Mouse (Mus musculus) hindbrain, embryonic 15.5 days (tissue): ENCODE results near the gene Tex264. TPM values are rescaled to one million over a fixed set of nuclear protein-coding genes. Genes with fewer than 3 reads are reported as not detected.
A peak's percentile ranks its signal among the peaks of the same experiment; 100 is the strongest.

ENCODE experiments used
- ATAC-seq: fragments of 200-750 bp; cut with Nextera tagmentation; 2 replicates; pipeline ENCODE4 v1.8.0; 2017; ENCODE audit warnings: low read depth, moderate number of reproducible peaks, moderate TSS enrichment; ENCODE audit not compliant: low FRiP score
- H3K27ac ChIP-seq: fragments of 300-500 bp; sonication (generic); replicated peaks from 2 replicates; pipeline ENCODE4 v1.5.1; 2015; ENCODE audit warnings: mild to moderate bottlenecking, inconsistent platforms
- H3K27me3 ChIP-seq: fragments of 300-500 bp; sonication (generic); 2 replicates; pipeline ENCODE4 v1.6.1; 2015; ENCODE audit warnings: control low read depth, inconsistent platforms
- H3K36me3 ChIP-seq: fragments of 300-500 bp; sonication (generic); 2 replicates; pipeline ENCODE4 v1.6.1; 2015; ENCODE audit warnings: control low read depth, inconsistent platforms
- H3K4me1 ChIP-seq: fragments of 300-500 bp; sonication (generic); replicated peaks from 2 replicates; pipeline ENCODE4 v1.6.1; 2015; ENCODE audit warnings: control low read depth, inconsistent platforms
- H3K4me2 ChIP-seq: fragments of 300-500 bp; sonication (generic); 2 replicates; pipeline ENCODE4 v1.6.1; 2015; ENCODE audit warnings: moderate library complexity, mild to moderate bottlenecking, inconsistent platforms
- H3K4me3 ChIP-seq: fragments of 300-500 bp; sonication (generic); 2 replicates; pipeline ENCODE4 v1.5.1; 2015; ENCODE audit warnings: mild to moderate bottlenecking, inconsistent platforms
- H3K9ac ChIP-seq: fragments of 300-500 bp; sonication (generic); 2 replicates; pipeline ENCODE4 v1.6.1; 2015; ENCODE audit warnings: inconsistent platforms
- H3K9me3 ChIP-seq: fragments of 300-500 bp; sonication (generic); 2 replicates; pipeline ENCODE4 v1.6.1; 2016; ENCODE audit warnings: control low read depth, inconsistent platforms
- WGBS: fragments of 180-500 bp; shearing (Covaris S2); methylation state at CpG from one replicate; pipeline ENCODE4 v1.1.7; 2015; 5-methylcytosine and 5-hydroxymethylcytosine counted together
- polyA plus RNA-seq: library from polyadenylated mRNA; unstranded; fragments of >200 nt; fragmentation: Nextera tagmentation; extraction: Ambion mirVana; gene quantifications from 2 replicates; pipeline ENCODE4 v1.2.1, GENCODE M21; 2015

The Tex264 gene
- polyA plus RNA-seq, 1 experiment from 2014 or later: 79.0 TPM

DNA sequence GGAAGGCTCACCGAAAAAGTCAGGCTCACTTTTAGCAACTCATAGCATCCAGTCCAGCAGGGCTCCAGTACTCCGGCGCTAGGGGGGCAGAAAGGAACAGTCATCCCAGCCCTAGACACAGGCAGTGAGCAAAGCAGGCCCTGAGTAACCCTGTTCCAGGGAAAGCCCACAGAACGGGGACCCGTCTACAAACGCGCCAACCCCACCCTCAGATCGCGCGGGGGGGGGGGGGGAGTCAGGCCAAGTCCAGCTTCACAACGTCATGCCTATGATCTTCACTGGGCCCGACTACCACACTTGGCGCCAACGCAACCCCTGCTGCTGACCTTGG lies 844 bp downstream of the Tex264 start:
- WGBS: 5% methylated on average over 11 of the region's 14 CpGs
- Histone ChIP-seq H3K27ac (peak overlapping the region; percentile 72), H3K9ac (peak overlapping the region; percentile 79), H3K27me3 (no peaks in the 10 kb centered on the region), H3K4me3 (peak overlapping the region; percentile 81), H3K9me3 (no peaks in the 10 kb centered on the region), H3K36me3 (peaks cover 5% of the 10 kb centered on the region; the same call in 1 of the 2 replicates), H3K4me1 (peaks cover 28% of the 10 kb centered on the region), H3K4me2 (peak overlapping the region; percentile 94)
- ATAC-seq: no peak

DNA sequence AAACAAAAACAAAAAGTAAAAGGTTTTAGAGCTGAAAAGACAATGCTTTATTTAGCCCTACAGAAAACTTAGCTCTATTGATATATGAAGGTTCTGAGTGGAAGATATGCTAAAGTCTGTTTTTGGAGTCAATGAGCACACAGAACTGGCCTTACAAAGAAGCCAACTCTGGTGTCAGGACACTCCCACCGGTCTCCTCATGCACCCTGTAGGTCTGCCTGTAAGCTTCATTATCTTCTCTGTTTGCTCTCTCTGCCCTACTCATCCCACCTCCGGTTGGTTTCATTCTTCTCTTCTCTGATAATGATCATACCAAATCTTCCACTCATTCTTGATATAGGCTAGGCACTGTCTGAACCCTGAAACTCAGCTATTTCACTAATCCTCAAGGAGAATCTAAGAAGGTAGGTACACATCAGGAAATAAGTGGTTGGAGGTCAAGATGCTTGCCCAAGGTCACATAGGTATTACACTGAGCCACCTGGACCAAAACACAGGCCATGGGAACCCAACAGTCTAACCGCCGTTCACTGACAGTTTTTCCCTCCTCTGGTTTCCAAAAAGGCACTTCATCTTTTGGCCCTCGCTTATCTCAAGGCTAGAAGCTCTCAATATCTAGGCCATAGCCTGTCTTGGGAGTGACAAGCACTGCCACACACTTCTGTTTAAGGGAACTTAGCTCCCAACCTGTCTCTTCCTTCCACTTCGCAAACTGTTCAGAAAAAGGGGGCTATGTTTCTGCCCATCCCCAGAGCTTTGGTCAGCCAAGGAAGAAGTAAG lies 1.4 kb downstream of the Tex264 start:
- peaks cover 28% of the 10 kb centered on the region for H3K4me1 ChIP-seq
- peak overlapping the region; percentile 79; the same call in 1 of the 2 replicates for H3K9ac ChIP-seq
- H3K4me3 ChIP-seq: peak overlapping the region; percentile 81
- 86% methylated on average over 6 of the region's 6 CpGs for WGBS
- no peak for ATAC-seq
- no peak overlapping the region for H3K27ac ChIP-seq
- no peaks in the 10 kb centered on the region for H3K9me3 ChIP-seq
- H3K4me2 ChIP-seq: peak overlapping the region; percentile 94
- no peaks in the 10 kb centered on the region for H3K27me3 ChIP-seq
- H3K36me3 ChIP-seq: peaks cover 5% of the 10 kb centered on the region; the same call in 1 of the 2 replicates

DNA sequence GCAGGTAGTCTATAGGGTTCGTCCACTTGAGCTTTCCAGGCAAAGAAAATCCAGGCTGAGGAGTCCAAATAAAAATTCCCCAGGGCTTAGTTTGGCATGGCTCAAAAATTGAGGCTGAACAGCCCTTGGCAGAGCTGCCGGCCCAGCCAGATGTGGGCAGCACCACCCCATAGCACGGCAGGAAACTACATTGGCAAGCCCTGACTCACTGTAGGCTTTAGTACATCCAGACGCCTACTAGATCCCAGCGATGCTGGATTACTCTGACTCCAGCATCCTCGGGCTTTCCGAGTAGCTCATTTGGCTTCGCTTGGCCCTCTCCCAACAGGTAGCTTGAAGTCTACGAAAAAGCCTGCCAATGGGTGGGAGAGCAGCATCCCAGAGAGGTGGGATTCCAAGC lies 4.7 kb downstream of the Tex264 start:
- no peak overlapping the region for H3K9ac ChIP-seq
- ATAC-seq: no peak
- peaks cover 5% of the 10 kb centered on the region; the same call in 1 of the 2 replicates for H3K36me3 ChIP-seq
- no peak overlapping the region for H3K4me2 ChIP-seq
- WGBS: 88% methylated on average over 9 of the region's 9 CpGs
- H3K4me3 ChIP-seq: no peak overlapping the region
- H3K27me3 ChIP-seq: no peaks in the 10 kb centered on the region
- peaks cover 14% of the 10 kb centered on the region for H3K4me1 ChIP-seq
- no peaks in the 10 kb centered on the region for H3K9me3 ChIP-seq
- no peak overlapping the region for H3K27ac ChIP-seq

- Histone ChIP-seq H3K4me1 (no peaks in the 10 kb centered on the region), H3K9ac (no peak overlapping the region), H3K4me3 (no peak overlapping the region), H3K27me3 (no peaks in the 10 kb centered on the region), H3K9me3 (no peaks in the 10 kb centered on the region), H3K27ac (no peak overlapping the region), H3K36me3 (peaks cover 9% of the 10 kb centered on the region; the same call in 1 of the 2 replicates), H3K4me2 (no peak overlapping the region)
- WGBS: 79% methylated on average over 4 of the region's 4 CpGs
- no peak for ATAC-seq
Measured at GRCm38 (mm10) chr9:106678242-106678641, 7.5 kb downstream of the Tex264 start.

- ATAC-seq: no peak
- Histone ChIP-seq H3K27me3 (no peaks in the 10 kb centered on the region), H3K4me3 (no peak overlapping the region), H3K27ac (no peak overlapping the region), H3K4me1 (no peaks in the 10 kb centered on the region), H3K36me3 (peaks cover 15% of the 10 kb centered on the region; the same call in 1 of the 2 replicates), H3K4me2 (no peak overlapping the region), H3K9ac (no peak overlapping the region), H3K9me3 (no peaks in the 10 kb centered on the region)
- 91% methylated on average over 5 of the region's 5 CpGs for WGBS
Measured at GRCm38 (mm10) chr9:106677702-106678101, 8.0 kb downstream of the Tex264 start.

GRCm38 (mm10) chr9:106676571-106676970 lies 9.2 kb downstream of the Tex264 start:
- 74% methylated on average over 4 of the region's 4 CpGs for WGBS
- no peak overlapping the region for H3K4me3 ChIP-seq
- H3K9me3 ChIP-seq: no peaks in the 10 kb centered on the region
- no peak overlapping the region for H3K27ac ChIP-seq
- peaks cover 21% of the 10 kb centered on the region; the same call in 1 of the 2 replicates for H3K36me3 ChIP-seq
- H3K27me3 ChIP-seq: no peaks in the 10 kb centered on the region
- no peak overlapping the region for H3K9ac ChIP-seq
- no peak for ATAC-seq
- no peaks in the 10 kb centered on the region for H3K4me1 ChIP-seq
- no peak overlapping the region for H3K4me2 ChIP-seq

DNA sequence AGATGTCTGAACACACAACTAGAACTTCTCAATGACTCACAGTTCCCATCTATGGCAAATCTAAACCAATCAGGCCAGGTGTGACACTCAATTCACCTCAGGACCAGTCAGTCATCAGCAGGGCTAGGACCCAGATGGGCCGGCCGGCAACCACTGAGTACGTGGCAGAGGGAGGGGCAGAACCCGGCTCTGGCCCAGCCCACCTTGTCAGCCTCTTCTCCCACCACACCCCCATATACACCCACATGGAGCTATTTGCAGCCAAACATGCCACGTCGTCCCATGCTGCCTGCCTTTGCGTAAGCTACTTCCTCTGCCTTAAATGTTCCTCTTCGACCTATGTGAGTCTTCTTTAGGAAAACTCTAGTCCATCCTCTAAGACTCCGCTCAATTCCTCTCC lies 9.8 kb downstream of the Tex264 start:
- peak; percentile 46; the same call in 1 of the 2 replicates for ATAC-seq
- Histone ChIP-seq H3K4me2 (no peak overlapping the region), H3K4me1 (no peaks in the 10 kb centered on the region), H3K9ac (no peak overlapping the region), H3K27me3 (no peaks in the 10 kb centered on the region), H3K9me3 (no peaks in the 10 kb centered on the region), H3K36me3 (peaks cover 21% of the 10 kb centered on the region; the same call in 1 of the 2 replicates), H3K4me3 (no peak overlapping the region), H3K27ac (no peak overlapping the region)
- WGBS: 75% methylated on average over 9 of the region's 9 CpGs

GRCm38 (mm10) chr9:106675480-106675879 lies 10.2 kb downstream of the Tex264 start:
- 0% methylated on average over 1 of the region's 1 CpGs for WGBS
- no peak overlapping the region for H3K27ac ChIP-seq
- H3K36me3 ChIP-seq: peaks cover 21% of the 10 kb centered on the region; the same call in 1 of the 2 replicates
- H3K4me2 ChIP-seq: no peak overlapping the region
- H3K9ac ChIP-seq: no peak overlapping the region
- H3K27me3 ChIP-seq: no peaks in the 10 kb centered on the region
- peak; percentile 66; the same call in 1 of the 2 replicates for ATAC-seq
- no peaks in the 10 kb centered on the region for H3K9me3 ChIP-seq
- no peaks in the 10 kb centered on the region for H3K4me1 ChIP-seq
- H3K4me3 ChIP-seq: no peak overlapping the region

GRCm38 (mm10) chr9:106673860-106674259 lies 11.9 kb downstream of the Tex264 start:
- Histone ChIP-seq H3K36me3 (peaks cover 16% of the 10 kb centered on the region; the same call in 1 of the 2 replicates), H3K9ac (no peak overlapping the region), H3K9me3 (no peaks in the 10 kb centered on the region), H3K27me3 (no peaks in the 10 kb centered on the region), H3K4me2 (no peak overlapping the region), H3K4me1 (no peaks in the 10 kb centered on the region), H3K4me3 (no peak overlapping the region), H3K27ac (no peak overlapping the region)
- 86% methylated on average over 2 of the region's 2 CpGs for WGBS
- no peak for ATAC-seq

DNA sequence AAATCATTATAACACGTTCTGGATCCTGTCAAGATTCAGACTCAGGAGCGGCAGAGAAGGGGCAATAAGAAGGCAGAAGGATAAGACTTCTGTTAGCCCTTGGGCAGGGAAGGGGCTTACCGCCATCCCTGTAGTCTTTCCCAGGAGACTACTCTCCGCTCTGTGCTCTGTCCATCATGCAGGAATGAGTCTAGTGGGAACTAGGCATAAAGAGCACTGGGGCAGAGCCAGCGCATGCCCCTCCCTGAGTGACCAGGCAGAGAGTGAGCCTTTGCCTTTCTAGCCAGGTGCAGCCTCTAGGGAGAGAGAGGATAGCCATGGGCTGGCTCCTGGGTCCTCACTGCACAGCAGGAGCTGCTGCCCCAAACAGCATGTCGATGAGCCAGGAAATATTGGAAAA lies 20.9 kb downstream of the Tex264 start:
- H3K36me3 ChIP-seq: peaks cover 17% of the 10 kb centered on the region; the same call in 1 of the 2 replicates
- 47% methylated on average over 6 of the region's 6 CpGs for WGBS
- H3K27me3 ChIP-seq: no peaks in the 10 kb centered on the region
- H3K4me2 ChIP-seq: peak overlapping the region; percentile 20; the same call in 1 of the 2 replicates
- no peak overlapping the region for H3K4me3 ChIP-seq
- no peak overlapping the region for H3K9ac ChIP-seq
- peak; percentile 24; the same call in 1 of the 2 replicates for ATAC-seq
- peak overlapping the region; percentile 83 for H3K27ac ChIP-seq
- no peaks in the 10 kb centered on the region for H3K9me3 ChIP-seq
- H3K4me1 ChIP-seq: peaks cover 26% of the 10 kb centered on the region

DNA sequence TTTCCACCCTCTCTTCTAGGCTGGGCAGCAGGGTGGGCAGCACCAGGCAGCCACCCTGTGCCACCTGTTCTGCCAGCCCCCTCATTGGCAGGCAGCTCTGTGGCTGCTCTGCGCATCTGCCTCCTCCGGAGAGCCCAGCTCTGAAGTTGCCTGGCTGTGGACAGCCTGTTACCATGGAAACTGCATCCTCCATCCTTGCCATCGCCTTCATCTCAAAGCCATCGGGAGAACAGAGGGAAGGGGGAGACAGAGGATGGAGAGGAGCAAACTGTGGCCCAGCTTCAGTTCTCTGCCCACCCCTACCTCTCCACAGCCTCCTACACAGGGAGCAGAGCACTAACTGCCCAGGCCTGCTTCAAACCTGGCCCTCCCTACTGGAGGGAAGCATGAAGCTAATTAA lies 21.3 kb downstream of the Tex264 start:
- H3K36me3 ChIP-seq: peaks cover 21% of the 10 kb centered on the region; the same call in 1 of the 2 replicates
- peak overlapping the region; percentile 20; the same call in 1 of the 2 replicates for H3K4me2 ChIP-seq
- no peak overlapping the region for H3K4me3 ChIP-seq
- no peaks in the 10 kb centered on the region for H3K27me3 ChIP-seq
- H3K9me3 ChIP-seq: no peaks in the 10 kb centered on the region
- H3K4me1 ChIP-seq: peaks cover 26% of the 10 kb centered on the region
- WGBS: 22% methylated on average over 4 of the region's 4 CpGs
- H3K9ac ChIP-seq: no peak overlapping the region
- ATAC-seq: peak; percentile 91
- peak overlapping the region; percentile 83 for H3K27ac ChIP-seq

GRCm38 (mm10) chr9:106663200-106663599 lies 22.5 kb downstream of the Tex264 start:
- H3K4me1 ChIP-seq: peaks cover 26% of the 10 kb centered on the region
- no peak overlapping the region for H3K27ac ChIP-seq
- 78% methylated on average over 6 of the region's 6 CpGs for WGBS
- no peak overlapping the region for H3K9ac ChIP-seq
- no peaks in the 10 kb centered on the region for H3K9me3 ChIP-seq
- H3K27me3 ChIP-seq: no peaks in the 10 kb centered on the region
- ATAC-seq: no peak
- H3K36me3 ChIP-seq: peaks cover 30% of the 10 kb centered on the region
- H3K4me3 ChIP-seq: no peak overlapping the region
- H3K4me2 ChIP-seq: no peak overlapping the region
